Mouse (Mus musculus) c-Kit-positive CD71-positive TER-119-negative erythroid progenitor cells, embryonic 14.5 days (primary cell): ENCODE data around the gene Orm2.

Experiments used
- DNase-seq: peaks from one replicate; pipeline ENCODE4 v3.0.0-alpha.2; 2013; ENCODE audit warnings: low read depth

Gene Orm2

GRCm38 (mm10) chr4:63377483-63377882 lies 15.2 kb downstream of the Orm2 start:
- no peak for DNase-seq

GRCm38 (mm10) chr4:63382676-63383369 lies 20.6 kb downstream of the Orm2 start:
- no peak for DNase-seq

- no peak for DNase-seq
Observed at GRCm38 (mm10) chr4:63383474-63383873, 21.2 kb downstream of the Orm2 start.

GRCm38 (mm10) chr4:63384262-63384661 lies 22.0 kb downstream of the Orm2 start:
- DNase-seq: no peak

- DNase-seq: no peak
Observed at GRCm38 (mm10) chr4:63385253-63385652, 23.0 kb downstream of the Orm2 start.

- DNase-seq: no peak
Observed at GRCm38 (mm10) chr4:63385784-63386183, 23.5 kb downstream of the Orm2 start.

- no peak for DNase-seq
Observed at GRCm38 (mm10) chr4:63388029-63388428, 25.8 kb downstream of the Orm2 start.

GRCm38 (mm10) chr4:63389121-63389886 lies 27.1 kb downstream of the Orm2 start:
- no peak for DNase-seq

- DNase-seq: no peak
Observed at GRCm38 (mm10) chr4:63389887-63390528, 27.8 kb downstream of the Orm2 start.

- no peak for DNase-seq
Observed at GRCm38 (mm10) chr4:63391322-63391721, 29.1 kb downstream of the Orm2 start.

- no peak for DNase-seq
Observed at GRCm38 (mm10) chr4:63397981-63398537, 35.8 kb downstream of the Orm2 start.

- DNase-seq: no peak
Observed at GRCm38 (mm10) chr4:63398854-63399609, 36.8 kb downstream of the Orm2 start.

- no peak for DNase-seq
Observed at GRCm38 (mm10) chr4:63399691-63400270, 37.5 kb downstream of the Orm2 start.

- DNase-seq: no peak
Observed at GRCm38 (mm10) chr4:63400541-63401306, 38.5 kb downstream of the Orm2 start.

GRCm38 (mm10) chr4:63401620-63402019 lies 39.4 kb downstream of the Orm2 start:
- DNase-seq: no peak

- no peak for DNase-seq
Observed at GRCm38 (mm10) chr4:63402056-63402455, 39.8 kb downstream of the Orm2 start.

- no peak for DNase-seq
Observed at GRCm38 (mm10) chr4:63402558-63402957, 40.3 kb downstream of the Orm2 start.

GRCm38 (mm10) chr4:63403040-63403959 lies 41.1 kb downstream of the Orm2 start, which contains the start of gene Akna:
Akna (minus strand) TSS chr4:63403354.
- no peak for DNase-seq

GRCm38 (mm10) chr4:63404205-63404604 lies 42.0 kb downstream of the Orm2 start:
- DNase-seq: no peak

- DNase-seq: no peak
Observed at GRCm38 (mm10) chr4:63405051-63405450, 42.8 kb downstream of the Orm2 start.
